Mouse (Mus musculus) midbrain, embryonic 13.5 days (tissue): ENCODE data around the gene Klhl25. TPM values are rescaled to one million over a fixed set of nuclear protein-coding genes. Genes with fewer than 3 reads are reported as not detected.
A peak's percentile ranks its signal among the peaks of the same experiment; 100 is the strongest.
"Not testable (repeated sequence)": the region's sequence is repeated elsewhere in the genome, so short reads cannot be mapped to it uniquely, and the experiment has no call there.

Experiments
- ATAC-seq: fragments of 200-750 bp; cut with Nextera tagmentation; 2 replicates; pipeline ENCODE4 v1.8.0; 2017; ENCODE audit warnings: mild to moderate bottlenecking, moderate TSS enrichment, moderate library complexity
- H3K27ac ChIP-seq: fragments of 300-500 bp; sonication (generic); 2 replicates; pipeline ENCODE4 v1.5.1; 2015; ENCODE audit warnings: inconsistent platforms, mild to moderate bottlenecking, moderate library complexity
- H3K27me3 ChIP-seq: fragments of 300-500 bp; sonication (generic); 2 replicates; pipeline ENCODE4 v1.6.1; 2015; ENCODE audit warnings: mild to moderate bottlenecking, inconsistent platforms
- H3K36me3 ChIP-seq: fragments of 300-500 bp; sonication (generic); 2 replicates; pipeline ENCODE4 v1.6.1; 2015; ENCODE audit warnings: mild to moderate bottlenecking, inconsistent platforms
- H3K4me1 ChIP-seq: fragments of 300-500 bp; sonication (generic); replicated peaks from 2 replicates; pipeline ENCODE4 v1.6.1; 2015; ENCODE audit warnings: inconsistent platforms
- H3K4me2 ChIP-seq: fragments of 300-500 bp; sonication (generic); replicated peaks from 2 replicates; pipeline ENCODE4 v1.6.1; 2015; ENCODE audit warnings: moderate library complexity, mild to moderate bottlenecking, inconsistent platforms
- H3K4me3 ChIP-seq: fragments of 300-500 bp; sonication (generic); replicated peaks from 2 replicates; pipeline ENCODE4 v1.5.1; 2015; ENCODE audit warnings: mild to moderate bottlenecking, inconsistent platforms
- H3K9ac ChIP-seq: fragments of 300-500 bp; sonication (generic); replicated peaks from 2 replicates; pipeline ENCODE4 v1.6.1; 2015; ENCODE audit warnings: mild to moderate bottlenecking, inconsistent platforms
- H3K9me3 ChIP-seq: fragments of 300-500 bp; sonication (generic); 2 replicates; pipeline ENCODE4 v1.6.1; 2016; ENCODE audit warnings: mild to moderate bottlenecking, inconsistent platforms
- WGBS: fragments of 180-500 bp; shearing (Covaris S2); methylation state at CpG from one replicate; pipeline ENCODE4 v1.1.7; 2015; 5-methylcytosine and 5-hydroxymethylcytosine counted together
- polyA plus RNA-seq: library from polyadenylated mRNA; unstranded; fragments of >200 nt; fragmentation: Nextera tagmentation; extraction: Ambion mirVana; gene quantifications from 2 replicates; pipeline ENCODE4 v1.2.1, GENCODE M21; 2015

The Klhl25 gene
- polyA plus RNA-seq, 1 experiment from 2014 or later = 25.8 TPM

DNA sequence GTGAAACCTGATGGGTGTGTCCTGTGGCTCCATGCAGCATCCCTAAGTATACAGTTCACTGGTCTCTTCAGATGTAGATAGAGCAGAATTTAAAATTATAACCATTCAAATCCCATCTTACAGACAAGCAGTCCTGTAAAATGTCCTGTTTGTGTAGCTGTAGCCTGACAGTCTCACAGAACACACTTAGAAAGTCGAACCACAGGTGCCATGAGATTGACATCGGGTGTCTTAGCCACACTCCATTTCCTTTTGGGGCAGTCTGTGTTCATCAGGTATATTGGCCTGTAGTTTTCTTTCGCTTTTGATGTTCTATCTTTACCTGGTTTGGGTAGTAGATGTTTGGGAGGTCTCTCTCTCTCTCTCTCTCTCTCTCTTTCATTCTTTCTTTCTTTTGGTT, 33.7 kb downstream of the Klhl25 start:
- H3K4me2 ChIP-seq = no peak overlapping the region
- no peaks in the 10 kb centered on the region for H3K36me3 ChIP-seq
- H3K9ac ChIP-seq = no peak overlapping the region
- no peaks in the 10 kb centered on the region for H3K9me3 ChIP-seq
- H3K27me3 ChIP-seq = no peaks in the 10 kb centered on the region
- no peak for ATAC-seq
- 80% methylated on average over 3 of the region's 3 CpGs for WGBS
- H3K4me3 ChIP-seq = no peak overlapping the region
- peaks cover 5% of the 10 kb centered on the region for H3K4me1 ChIP-seq
- H3K27ac ChIP-seq = no peak overlapping the region

- Histone ChIP-seq H3K9ac (no peak overlapping the region), H3K4me1 (no peaks in the 10 kb centered on the region), H3K4me3 (no peak overlapping the region), H3K27ac (no peak overlapping the region), H3K9me3 (no peaks in the 10 kb centered on the region), H3K4me2 (no peak overlapping the region), H3K27me3 (no peaks in the 10 kb centered on the region), H3K36me3 (no peaks in the 10 kb centered on the region)
- WGBS = 94% methylated on average over 4 of the region's 4 CpGs
- no peak for ATAC-seq
Observed at GRCm38 (mm10) chr7:75891466-75891865, 43.4 kb downstream of the Klhl25 start.

- no peaks in the 10 kb centered on the region for H3K4me1 ChIP-seq
- H3K36me3 ChIP-seq = no peaks in the 10 kb centered on the region
- H3K27ac ChIP-seq = no peak overlapping the region
- no peaks in the 10 kb centered on the region for H3K27me3 ChIP-seq
- no peak for ATAC-seq
- 87% methylated on average over 3 of the region's 3 CpGs for WGBS
- H3K9me3 ChIP-seq = no peaks in the 10 kb centered on the region
- no peak overlapping the region for H3K9ac ChIP-seq
- no peak overlapping the region for H3K4me3 ChIP-seq
- no peak overlapping the region for H3K4me2 ChIP-seq
Observed at GRCm38 (mm10) chr7:75892737-75893136, 44.6 kb downstream of the Klhl25 start.

DNA sequence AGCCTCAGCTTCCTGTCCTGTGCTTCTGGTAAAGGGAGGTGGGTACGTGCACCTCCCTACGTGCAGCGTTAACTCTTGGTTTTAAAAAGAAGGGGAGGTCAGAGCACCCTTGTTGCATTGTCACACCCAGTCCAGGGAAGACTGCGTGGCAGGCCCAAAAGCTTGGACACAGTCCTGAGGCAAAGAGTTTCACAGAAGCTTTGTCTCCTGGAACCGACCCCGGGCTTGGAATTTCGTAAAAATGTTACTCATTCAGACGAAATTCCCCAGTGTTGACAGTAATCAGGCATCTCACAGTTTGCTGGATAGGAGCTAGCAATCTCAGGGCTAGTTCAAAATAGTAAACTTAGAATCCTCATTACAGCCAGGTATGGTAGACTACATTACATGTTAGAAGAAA, 45.6 kb downstream of the Klhl25 start:
- H3K27ac ChIP-seq = no peak overlapping the region

DNA sequence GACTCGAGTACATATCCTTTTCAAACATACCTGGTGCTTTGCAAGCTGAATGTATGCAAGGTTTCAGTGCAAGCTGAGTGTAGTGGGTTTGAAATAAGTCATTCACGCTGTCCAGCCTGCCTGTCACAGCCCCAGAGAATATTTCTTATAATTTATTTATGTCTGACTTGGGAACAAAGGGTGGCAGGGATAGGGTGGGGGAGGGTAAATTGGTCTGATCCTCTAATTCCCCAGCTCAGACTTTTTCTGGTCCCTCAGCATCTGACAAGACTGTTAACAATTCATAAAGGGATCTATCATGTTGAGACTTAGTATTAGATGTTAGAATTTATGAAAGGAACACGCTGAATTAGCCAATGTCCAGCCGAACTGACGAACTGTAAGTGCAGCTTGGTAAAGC, 48.9 kb downstream of the Klhl25 start:
- ATAC-seq = no peak
- H3K27me3 ChIP-seq = no peaks in the 10 kb centered on the region
- H3K4me1 ChIP-seq = no peaks in the 10 kb centered on the region
- H3K27ac ChIP-seq = no peak overlapping the region
- 76% methylated on average over 5 of the region's 5 CpGs for WGBS
- no peaks in the 10 kb centered on the region for H3K36me3 ChIP-seq
- H3K9ac ChIP-seq = no peak overlapping the region
- no peaks in the 10 kb centered on the region for H3K9me3 ChIP-seq
- no peak overlapping the region for H3K4me3 ChIP-seq
- no peak overlapping the region for H3K4me2 ChIP-seq

More for the DNA sequence above, 45.6 kb downstream of the Klhl25 start:
- ATAC-seq = no peak
- H3K4me2 ChIP-seq = no peak overlapping the region
- H3K4me1 ChIP-seq = no peaks in the 10 kb centered on the region
- H3K27me3 ChIP-seq = no peaks in the 10 kb centered on the region
- H3K4me3 ChIP-seq = no peak overlapping the region
- no peak overlapping the region for H3K9ac ChIP-seq
- no peaks in the 10 kb centered on the region for H3K9me3 ChIP-seq
- 90% methylated on average over 8 of the region's 8 CpGs for WGBS
- H3K36me3 ChIP-seq = no peaks in the 10 kb centered on the region

DNA sequence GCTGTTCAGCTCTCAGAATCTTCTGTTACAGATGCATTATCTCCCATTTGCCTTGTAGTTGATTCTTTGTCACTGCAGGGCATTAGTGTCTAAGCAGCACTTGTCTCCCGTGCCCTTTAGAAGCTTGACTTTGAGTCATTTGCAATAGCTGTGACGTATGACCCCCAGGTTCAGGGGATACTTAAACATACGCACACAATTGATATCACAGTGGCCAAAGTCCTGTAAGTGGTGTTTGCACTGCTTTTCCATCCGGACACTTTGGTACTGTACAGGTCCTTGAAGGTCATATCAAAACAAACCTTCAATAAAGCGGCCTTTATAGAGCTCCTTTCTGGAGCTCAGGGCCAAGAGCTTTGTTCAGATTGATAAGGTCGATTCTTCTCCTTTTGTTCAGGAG, 51.0 kb downstream of the Klhl25 start:
- Histone ChIP-seq H3K9me3 (no peaks in the 10 kb centered on the region), H3K4me1 (no peaks in the 10 kb centered on the region), H3K27ac (no peak overlapping the region), H3K4me3 (no peak overlapping the region), H3K4me2 (no peak overlapping the region), H3K27me3 (no peaks in the 10 kb centered on the region), H3K9ac (no peak overlapping the region), H3K36me3 (no peaks in the 10 kb centered on the region)
- 54% methylated on average over 6 of the region's 6 CpGs for WGBS
- ATAC-seq = no peak

DNA sequence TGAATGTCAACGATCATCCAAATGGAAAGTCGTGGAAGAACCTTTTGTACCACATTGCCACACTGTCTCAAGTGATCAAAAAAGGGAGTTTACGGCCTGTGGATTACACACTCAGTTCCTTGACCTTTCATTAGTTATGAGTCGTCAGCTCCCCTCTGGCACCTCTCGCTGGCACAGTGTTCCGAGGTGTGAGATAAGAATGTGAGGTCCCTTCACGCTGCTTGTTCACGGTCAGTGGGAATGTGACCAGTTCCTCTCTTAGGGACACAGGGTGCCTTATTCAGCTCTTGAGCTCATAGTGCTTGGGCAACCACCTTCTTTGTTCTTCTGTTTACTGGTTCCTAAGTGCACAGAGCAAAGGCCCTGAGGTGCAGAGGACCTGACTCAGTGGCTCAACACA, 51.4 kb downstream of the Klhl25 start:
- Histone ChIP-seq H3K9me3 (no peaks in the 10 kb centered on the region), H3K4me1 (no peaks in the 10 kb centered on the region), H3K36me3 (no peaks in the 10 kb centered on the region), H3K4me2 (no peak overlapping the region), H3K9ac (no peak overlapping the region), H3K4me3 (no peak overlapping the region), H3K27ac (no peak overlapping the region), H3K27me3 (no peaks in the 10 kb centered on the region)
- WGBS = 38% methylated on average over 8 of the region's 8 CpGs
- no peak for ATAC-seq

GRCm38 (mm10) chr7:75899954-75900353, 51.8 kb downstream of the Klhl25 start:
- 79% methylated on average over 4 of the region's 4 CpGs for WGBS

GRCm38 (mm10) chr7:75905145-75905544, 57.0 kb downstream of the Klhl25 start:
- Histone ChIP-seq H3K27me3 (no peaks in the 10 kb centered on the region), H3K9me3 (no peaks in the 10 kb centered on the region), H3K4me1 (no peaks in the 10 kb centered on the region; the same call in 1 of the 2 replicates), H3K36me3 (no peaks in the 10 kb centered on the region), H3K27ac (no peak overlapping the region), H3K4me3 (no peak overlapping the region), H3K4me2 (no peak overlapping the region), H3K9ac (no peak overlapping the region)
- ATAC-seq = no peak
- 39% methylated on average over 2 of the region's 2 CpGs for WGBS

More at GRCm38 (mm10) chr7:75899954-75900353, 51.8 kb downstream of the Klhl25 start:
- ATAC-seq = no peak
- no peak overlapping the region for H3K9ac ChIP-seq
- no peaks in the 10 kb centered on the region for H3K27me3 ChIP-seq
- H3K36me3 ChIP-seq = no peaks in the 10 kb centered on the region
- H3K4me1 ChIP-seq = no peaks in the 10 kb centered on the region
- H3K27ac ChIP-seq = no peak overlapping the region
- no peak overlapping the region for H3K4me3 ChIP-seq
- no peak overlapping the region for H3K4me2 ChIP-seq
- H3K9me3 ChIP-seq = no peaks in the 10 kb centered on the region

DNA sequence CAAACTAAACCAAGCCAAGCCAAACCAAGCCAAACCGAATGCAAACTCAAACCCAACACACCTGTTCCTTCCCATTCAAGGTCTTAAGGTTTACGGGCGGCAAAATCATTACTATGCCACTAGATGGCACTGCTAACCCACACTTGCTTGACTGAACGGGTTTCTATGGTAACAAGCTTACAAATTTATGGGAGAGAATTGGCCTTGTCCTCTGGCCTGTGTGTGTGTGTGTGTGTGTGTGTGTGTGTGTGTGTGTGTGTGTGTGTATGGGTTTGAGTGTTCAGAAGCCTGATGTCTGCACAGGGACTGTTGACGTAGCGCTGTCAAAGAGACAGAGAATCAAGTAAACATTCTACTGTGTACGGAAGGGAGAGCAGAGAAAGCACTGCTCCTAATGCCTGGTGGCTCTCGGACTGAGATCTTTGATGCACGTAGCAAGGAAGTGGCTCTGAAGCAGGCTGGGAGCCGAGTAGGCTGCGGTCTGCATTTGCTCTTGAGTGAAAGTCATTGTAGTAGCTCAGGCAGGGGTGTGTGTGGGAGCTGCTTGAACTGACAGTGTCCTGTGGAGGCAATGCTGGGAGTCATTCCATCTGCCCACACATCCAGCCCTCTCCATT, 62.0 kb downstream of the Klhl25 start:
- no peaks in the 10 kb centered on the region for H3K36me3 ChIP-seq
- no peaks in the 10 kb centered on the region for H3K27me3 ChIP-seq
- peak overlapping the region; percentile 77 for H3K27ac ChIP-seq
- H3K9me3 ChIP-seq = no peaks in the 10 kb centered on the region
- peak; percentile 82 for ATAC-seq
- 3% methylated on average over 11 of the region's 11 CpGs for WGBS
- peak overlapping the region; percentile 36 for H3K4me3 ChIP-seq
- H3K4me1 ChIP-seq = peaks cover 12% of the 10 kb centered on the region
- H3K4me2 ChIP-seq = peak overlapping the region; percentile 55
- H3K9ac ChIP-seq = peak overlapping the region; percentile 45

DNA sequence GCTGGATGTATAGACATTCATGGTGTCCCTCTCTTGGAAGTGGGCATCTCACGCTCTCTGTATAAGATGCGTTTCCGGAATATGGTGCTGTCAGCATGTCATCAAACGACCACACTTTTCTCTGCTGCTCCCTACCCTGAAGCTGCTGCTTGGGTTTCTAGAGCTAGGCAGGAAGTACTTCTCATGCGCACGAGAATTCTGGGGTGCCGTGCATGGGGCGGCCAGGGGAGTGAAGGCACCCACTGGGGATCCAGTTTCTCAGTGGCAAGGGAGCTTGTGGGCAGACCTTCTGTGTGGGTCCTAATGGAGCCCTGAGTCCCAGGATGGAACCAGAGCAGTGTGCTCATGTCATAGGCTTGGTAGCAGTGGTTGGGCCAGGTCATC, 62.5 kb downstream of the Klhl25 start:
- peak overlapping the region; percentile 45 for H3K9ac ChIP-seq
- H3K4me2 ChIP-seq = peak overlapping the region; percentile 55
- peak; percentile 25; the same call in 1 of the 2 replicates for ATAC-seq
- no peaks in the 10 kb centered on the region for H3K27me3 ChIP-seq
- H3K4me1 ChIP-seq = peaks cover 12% of the 10 kb centered on the region
- no peaks in the 10 kb centered on the region for H3K9me3 ChIP-seq
- 88% methylated on average over 8 of the region's 8 CpGs for WGBS
- peak overlapping the region; percentile 77 for H3K27ac ChIP-seq
- no peaks in the 10 kb centered on the region for H3K36me3 ChIP-seq
- H3K4me3 ChIP-seq = peak overlapping the region; percentile 36

DNA sequence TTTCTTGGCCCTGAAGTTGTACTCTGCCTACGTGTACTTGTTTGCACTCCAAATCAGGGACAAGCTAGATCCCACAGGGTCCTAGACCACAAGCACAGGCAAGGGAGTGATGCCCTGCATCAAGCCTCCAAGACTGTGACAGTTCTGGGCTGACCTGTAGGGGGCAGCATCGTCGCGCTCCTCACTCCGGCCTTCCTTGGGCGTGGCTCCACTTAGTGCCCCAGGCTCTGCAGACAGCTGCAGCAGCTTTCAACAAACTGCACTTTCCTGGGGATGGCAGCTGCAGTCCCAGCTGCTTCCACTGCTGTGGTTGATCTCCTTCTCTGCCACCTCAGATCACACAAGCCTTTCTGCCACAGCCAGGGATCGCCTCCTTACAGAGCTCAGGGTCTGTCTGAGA, 65.8 kb downstream of the Klhl25 start:
- Histone ChIP-seq H3K4me1 (peaks cover 12% of the 10 kb centered on the region), H3K27ac (no peak overlapping the region), H3K4me2 (no peak overlapping the region), H3K27me3 (no peaks in the 10 kb centered on the region), H3K4me3 (no peak overlapping the region), H3K9ac (no peak overlapping the region), H3K36me3 (no peaks in the 10 kb centered on the region), H3K9me3 (no peaks in the 10 kb centered on the region)
- 3% methylated on average over 7 of the region's 7 CpGs for WGBS
- peak; percentile 77 for ATAC-seq

- H3K9ac ChIP-seq, H3K4me1 ChIP-seq, H3K4me2 ChIP-seq, H3K9me3 ChIP-seq, H3K27ac ChIP-seq, H3K4me3 ChIP-seq, H3K27me3 ChIP-seq, H3K36me3 ChIP-seq, ATAC-seq: not testable (repeated sequence)
- WGBS = 90% methylated on average over 3 of the region's 3 CpGs
Observed at GRCm38 (mm10) chr7:75915550-75915949, 67.4 kb downstream of the Klhl25 start.
